In genomic region chr13:62901139-62901538, GRCm38 (mm10) we compare ENCODE assay signal across 28 mouse cellular contexts. TPM values are rescaled to one million over a fixed set of nuclear protein-coding genes. Genes with fewer than 3 reads are reported as not detected.
"Had no signal": no experiment of that assay in that cellular context is flagged by ENCODE, and none has a peak within 500 bp of the region (broad histone marks: within the 10 kb centered on the region; RNA-seq: fewer than 3 reads in every experiment).

No protein-coding gene starts in this region.

- H3K4me1 ChIP-seq: heart, embryonic 10.5 days; heart, embryonic 12.5 days; hindbrain, embryonic 13.5 days; hindbrain, embryonic 15.5 days; limb, embryonic 13.5 days; liver, embryonic 12.5 days had no signal

- DNase-seq: gastrocnemius, adult 2 months; gastrocnemius, postnatal 10 days; gastrocnemius, postnatal 25 days; heart, adult 18-20 months; heart, postnatal 14 days; heart, postnatal 36 days; kidney, adult 11 months; kidney, adult 2 months; kidney, postnatal 10 days; kidney, postnatal 25 days; kidney, postnatal 4 days; left cerebral cortex, postnatal 4 days had no signal

- H3K27me3 ChIP-seq: heart, embryonic 12.5 days; hindbrain, embryonic 13.5 days; hindbrain, embryonic 15.5 days; limb, embryonic 13.5 days; limb, embryonic 15.5 days; liver, embryonic 12.5 days had no signal

- ATAC-seq: hindbrain, postnatal 0 days; intestine, embryonic 16.5 days; liver, embryonic 12.5 days had no signal

- H3K4me2 ChIP-seq: heart, embryonic 12.5 days; hindbrain, embryonic 13.5 days; hindbrain, embryonic 15.5 days; limb, embryonic 13.5 days; limb, embryonic 15.5 days; liver, embryonic 12.5 days had no signal

- H3K9ac ChIP-seq: heart, embryonic 12.5 days; hindbrain, embryonic 13.5 days; hindbrain, embryonic 15.5 days; limb, embryonic 13.5 days; limb, embryonic 15.5 days; liver, embryonic 12.5 days had no signal

- H3K27ac ChIP-seq: gastrocnemius, adult 2 months; heart, embryonic 10.5 days; hindbrain, embryonic 13.5 days; hindbrain, embryonic 15.5 days; hindbrain, postnatal 0 days; layer of hippocampus, adult 2 months; left cerebral cortex, adult 2 months; limb, embryonic 13.5 days; limb, embryonic 15.5 days; liver, embryonic 12.5 days had no signal

- H3K4me3 ChIP-seq: gastrocnemius, adult 2 months; heart, embryonic 10.5 days; heart, embryonic 12.5 days; hindbrain, embryonic 13.5 days; hindbrain, embryonic 15.5 days; layer of hippocampus, adult 2 months; left cerebral cortex, adult 2 months; limb, embryonic 13.5 days; limb, embryonic 15.5 days; liver, embryonic 12.5 days had no signal

- H3K36me3 ChIP-seq: heart, embryonic 10.5 days; heart, embryonic 12.5 days; hindbrain, embryonic 13.5 days; hindbrain, embryonic 15.5 days; limb, embryonic 13.5 days; limb, embryonic 15.5 days; liver, embryonic 12.5 days had no signal

- H3K9me3 ChIP-seq: heart, embryonic 10.5 days; heart, embryonic 12.5 days; hindbrain, embryonic 13.5 days; hindbrain, embryonic 15.5 days; limb, embryonic 13.5 days; limb, embryonic 15.5 days; liver, embryonic 12.5 days had no signal

RNA-seq across cellular contexts. Expression of gene Fbp1, which starts 13.1 kb away (rescaled TPM):
- total RNA-seq: gastrocnemius, adult 2 months; gastrocnemius, postnatal 25 days; heart, adult 8-10 months; heart, postnatal 14 days; heart, postnatal 36 days had no signal
- polyA plus RNA-seq: hindbrain, embryonic 11.5 days; liver, embryonic 12.5 days had no signal

RNA-seq across cellular contexts. Expression of gene Fbp2, which starts 42.9 kb away (rescaled TPM):
- total RNA-seq: hematopoietic stem cell, adult 5-6 weeks; layer of hippocampus, adult 2 months; layer of hippocampus, postnatal 25 days; left cerebral cortex, adult 2 months; left cerebral cortex, postnatal 25 days had no signal
- polyA plus RNA-seq: hindbrain, embryonic 11.5 days; liver, embryonic 12.5 days had no signal
